Mouse (Mus musculus): ENCODE measurements around the gene Rexo1.

GRCm38 (mm10) chr10:80566375-80567092 is 5.2 kb upstream of the Rexo1 start:
- peak; percentile 73; the same call in 1 of the 2 replicates for TF ChIP-seq EP300 (IDR thresholded peaks at IDR 0.05; ENCODE audit: insufficient read depth, low read depth, low read length)
- no peak; the same call in 1 of the 2 replicates for TF ChIP-seq CTCF (IDR thresholded peaks at IDR 0.05)
